23 mouse cellular contexts compared by ENCODE assay signal in the genomic region with DNA sequence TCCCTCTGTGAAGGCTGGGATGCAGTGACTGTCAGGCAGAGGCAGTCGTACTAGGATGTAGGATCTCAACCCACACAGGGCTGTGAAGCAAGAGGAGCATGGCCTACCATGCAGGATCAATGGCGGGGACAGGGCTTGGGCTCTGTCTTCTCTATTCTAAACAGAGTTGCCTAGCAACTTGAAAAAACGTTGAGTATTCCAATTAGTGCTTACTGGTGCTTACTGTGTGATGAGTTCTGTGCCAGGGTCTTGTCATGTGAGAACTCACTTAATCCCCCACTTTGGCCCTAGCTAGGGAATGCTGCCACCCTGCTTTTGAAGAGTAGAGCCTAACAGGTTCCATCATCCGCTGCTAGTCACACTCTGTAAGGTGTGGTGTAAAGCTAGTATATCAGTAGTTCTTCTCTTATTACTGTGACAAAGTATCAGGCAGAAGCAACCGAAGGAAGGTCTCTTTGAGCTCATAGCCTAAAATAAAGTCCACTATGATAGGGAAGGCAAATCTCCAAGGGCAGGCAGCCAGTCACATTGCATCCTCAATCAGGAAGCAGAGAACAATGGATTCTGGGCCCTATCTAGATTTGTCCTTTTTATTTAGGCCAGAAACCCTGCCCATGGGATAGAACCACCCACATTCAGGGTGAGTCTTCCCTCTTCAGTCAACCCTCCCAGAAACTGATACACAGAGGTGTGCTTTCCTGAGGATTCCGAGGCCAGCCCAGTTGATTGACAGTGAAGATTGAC. TPM values are rescaled to one million over a fixed set of nuclear protein-coding genes. Genes with fewer than 3 reads are reported as not detected.
DNase-seq lines count a peak whose midpoint lies in the region; ATAC-seq and TF ChIP-seq lines count a peak whose summit lies in the region.
"Had no signal": no experiment of that assay in that cellular context is flagged by ENCODE, and none has a peak within 500 bp of the region (broad histone marks: within the 10 kb centered on the region; RNA-seq: fewer than 3 reads in every experiment).

No protein-coding gene starts in this region.

- H3K27ac ChIP-seq in forebrain, embryonic 11.5 days (ENCODE audit: low read depth, low read length) = no peak overlapping the region
- no peak overlapping the region for H3K27ac ChIP-seq in forebrain, embryonic 10.5 days
- H3K27ac ChIP-seq in hindbrain, embryonic 16.5 days (ENCODE audit: low read depth, low read length) = no peak overlapping the region
- H3K27ac ChIP-seq in hindbrain, embryonic 10.5 days = no peak overlapping the region
- H3K27ac ChIP-seq in midbrain, embryonic 12.5 days (replicated peaks) = no peak overlapping the region
- H3K27ac ChIP-seq in midbrain, embryonic 10.5 days (replicated peaks) = no peak overlapping the region
- H3K27ac ChIP-seq in midbrain, embryonic 15.5 days = no peak overlapping the region
- no peak overlapping the region for H3K27ac ChIP-seq in intestine, postnatal 0 days (ENCODE audit: low read depth, low read length)
- H3K27ac ChIP-seq: embryonic facial prominence, embryonic 10.5 days; intestine, embryonic 15.5 days; macrophage; neural tube, embryonic 12.5 days; stomach, embryonic 15.5 days had no signal

- H3K36me3 ChIP-seq in forebrain, embryonic 11.5 days (ENCODE audit: control insufficient read depth, insufficient read depth, low read length) = no peaks in the 10 kb centered on the region
- H3K36me3 ChIP-seq in forebrain, embryonic 10.5 days (replicated peaks) = no peaks in the 10 kb centered on the region
- H3K36me3 ChIP-seq in hindbrain, embryonic 16.5 days (ENCODE audit: control insufficient read depth, insufficient read depth, low read length) = no peaks in the 10 kb centered on the region
- H3K36me3 ChIP-seq in hindbrain, embryonic 10.5 days = no peaks in the 10 kb centered on the region
- H3K36me3 ChIP-seq in midbrain, embryonic 12.5 days = no peaks in the 10 kb centered on the region
- H3K36me3 ChIP-seq in midbrain, embryonic 10.5 days = no peaks in the 10 kb centered on the region
- H3K36me3 ChIP-seq in midbrain, embryonic 15.5 days (replicated peaks) = no peaks in the 10 kb centered on the region
- H3K36me3 ChIP-seq in intestine, postnatal 0 days (ENCODE audit: control insufficient read depth, insufficient read depth) = no peaks in the 10 kb centered on the region
- H3K36me3 ChIP-seq: embryonic facial prominence, embryonic 10.5 days; intestine, embryonic 15.5 days; neural tube, embryonic 12.5 days; stomach, embryonic 15.5 days had no signal

- H3K27me3 ChIP-seq in forebrain, embryonic 11.5 days (ENCODE audit: control insufficient read depth, insufficient read depth, low read length) = no peaks in the 10 kb centered on the region
- H3K27me3 ChIP-seq in forebrain, embryonic 10.5 days (ENCODE audit: poor library complexity, severe bottlenecking) = no peaks in the 10 kb centered on the region
- no peaks in the 10 kb centered on the region for H3K27me3 ChIP-seq in hindbrain, embryonic 16.5 days (replicated peaks; ENCODE audit: control insufficient read depth, insufficient read depth, low read length)
- no peaks in the 10 kb centered on the region for H3K27me3 ChIP-seq in hindbrain, embryonic 10.5 days (ENCODE audit: insufficient read depth, poor library complexity, severe bottlenecking)
- H3K27me3 ChIP-seq in midbrain, embryonic 12.5 days = no peaks in the 10 kb centered on the region
- no peaks in the 10 kb centered on the region for H3K27me3 ChIP-seq in midbrain, embryonic 10.5 days (ENCODE audit: low read depth, poor library complexity, severe bottlenecking)
- H3K27me3 ChIP-seq in midbrain, embryonic 15.5 days (replicated peaks) = no peaks in the 10 kb centered on the region
- no peaks in the 10 kb centered on the region for H3K27me3 ChIP-seq in intestine, postnatal 0 days (replicated peaks; ENCODE audit: control insufficient read depth, insufficient read depth, low read length)
- H3K27me3 ChIP-seq: intestine, embryonic 15.5 days; neural tube, embryonic 12.5 days; stomach, embryonic 15.5 days had no signal

- H3K9ac ChIP-seq in forebrain, embryonic 11.5 days (ENCODE audit: low read length) = no peak overlapping the region
- no peak overlapping the region for H3K9ac ChIP-seq in hindbrain, embryonic 16.5 days (ENCODE audit: low read depth, low read length)
- no peak overlapping the region for H3K9ac ChIP-seq in midbrain, embryonic 12.5 days (replicated peaks)
- H3K9ac ChIP-seq in midbrain, embryonic 15.5 days = no peak overlapping the region
- no peak overlapping the region for H3K9ac ChIP-seq in intestine, postnatal 0 days (ENCODE audit: low read depth, low read length)
- H3K9ac ChIP-seq: intestine, embryonic 15.5 days; neural tube, embryonic 12.5 days; stomach, embryonic 15.5 days had no signal

- no peaks in the 10 kb centered on the region for H3K4me1 ChIP-seq in forebrain, embryonic 11.5 days (replicated peaks; ENCODE audit: control insufficient read depth, insufficient read depth, low read length)
- peaks cover 5% of the 10 kb centered on the region for H3K4me1 ChIP-seq in forebrain, embryonic 10.5 days
- no peaks in the 10 kb centered on the region for H3K4me1 ChIP-seq in hindbrain, embryonic 16.5 days (ENCODE audit: control insufficient read depth, insufficient read depth, low read depth, low read length)
- no peaks in the 10 kb centered on the region for H3K4me1 ChIP-seq in hindbrain, embryonic 10.5 days (replicated peaks)
- H3K4me1 ChIP-seq in midbrain, embryonic 12.5 days = no peaks in the 10 kb centered on the region
- H3K4me1 ChIP-seq in midbrain, embryonic 10.5 days = peaks cover 5% of the 10 kb centered on the region; the same call in 1 of the 2 replicates
- H3K4me1 ChIP-seq in midbrain, embryonic 15.5 days = 0 out of 2 replicates have a peak, but pooled peaks cover 3% of the 10 kb centered on the region
- no peaks in the 10 kb centered on the region for H3K4me1 ChIP-seq in intestine, postnatal 0 days (replicated peaks; ENCODE audit: control insufficient read depth, insufficient read depth, low read length)
- H3K4me1 ChIP-seq: embryonic facial prominence, embryonic 10.5 days; intestine, embryonic 15.5 days; neural tube, embryonic 12.5 days; stomach, embryonic 15.5 days had no signal

- H3K4me3 ChIP-seq in forebrain, embryonic 11.5 days (ENCODE audit: low read depth, low read length) = no peak overlapping the region
- H3K4me3 ChIP-seq in forebrain, embryonic 10.5 days = no peak overlapping the region
- no peak overlapping the region for H3K4me3 ChIP-seq in hindbrain, embryonic 16.5 days (ENCODE audit: low read length)
- no peak overlapping the region for H3K4me3 ChIP-seq in hindbrain, embryonic 10.5 days
- no peak overlapping the region for H3K4me3 ChIP-seq in midbrain, embryonic 12.5 days
- H3K4me3 ChIP-seq in midbrain, embryonic 10.5 days = no peak overlapping the region
- no peak overlapping the region for H3K4me3 ChIP-seq in midbrain, embryonic 15.5 days
- H3K4me3 ChIP-seq in intestine, postnatal 0 days (ENCODE audit: low read depth, low read length) = no peak overlapping the region
- H3K4me3 ChIP-seq: embryonic facial prominence, embryonic 10.5 days; intestine, embryonic 15.5 days; neural tube, embryonic 12.5 days; stomach, embryonic 15.5 days had no signal

- H3K9me3 ChIP-seq in forebrain, embryonic 11.5 days (ENCODE audit: control insufficient read depth, low read length) = no peaks in the 10 kb centered on the region
- H3K9me3 ChIP-seq in forebrain, embryonic 10.5 days = no peaks in the 10 kb centered on the region
- H3K9me3 ChIP-seq in hindbrain, embryonic 16.5 days (ENCODE audit: control insufficient read depth, low read length) = no peaks in the 10 kb centered on the region
- no peaks in the 10 kb centered on the region for H3K9me3 ChIP-seq in hindbrain, embryonic 10.5 days
- H3K9me3 ChIP-seq in midbrain, embryonic 12.5 days = no peaks in the 10 kb centered on the region
- no peaks in the 10 kb centered on the region for H3K9me3 ChIP-seq in midbrain, embryonic 10.5 days (replicated peaks)
- H3K9me3 ChIP-seq in midbrain, embryonic 15.5 days = no peaks in the 10 kb centered on the region
- no peaks in the 10 kb centered on the region for H3K9me3 ChIP-seq in intestine, postnatal 0 days (ENCODE audit: control insufficient read depth)
- H3K9me3 ChIP-seq: embryonic facial prominence, embryonic 10.5 days; intestine, embryonic 15.5 days; neural tube, embryonic 12.5 days; stomach, embryonic 15.5 days had no signal

- H3K4me2 ChIP-seq in forebrain, embryonic 11.5 days (ENCODE audit: low read depth, low read length, severe bottlenecking) = no peak overlapping the region
- no peak overlapping the region for H3K4me2 ChIP-seq in hindbrain, embryonic 16.5 days (ENCODE audit: low read length)
- no peak overlapping the region for H3K4me2 ChIP-seq in midbrain, embryonic 12.5 days (replicated peaks)
- H3K4me2 ChIP-seq in midbrain, embryonic 15.5 days = no peak overlapping the region
- no peak overlapping the region for H3K4me2 ChIP-seq in intestine, postnatal 0 days (replicated peaks; ENCODE audit: low read depth)
- H3K4me2 ChIP-seq: intestine, embryonic 15.5 days; neural tube, embryonic 12.5 days; stomach, embryonic 15.5 days had no signal

- no peak for TF ChIP-seq CTCF in intestine, postnatal 0 days (IDR thresholded peaks at IDR 0.05; ENCODE audit: low read depth)

- ATAC-seq in forebrain, embryonic 11.5 days (replicated peaks; ENCODE audit: low FRiP score) = 0 out of 2 replicates have a peak, but pooled peaks have one; percentile 39
- ATAC-seq in hindbrain, embryonic 16.5 days = peak; percentile 50; the same call in 1 of the 2 replicates
- 0 out of 2 replicates have a peak, but pooled peaks have one; percentile 16 for ATAC-seq in midbrain, embryonic 12.5 days (ENCODE audit: low FRiP score, low read depth)
- ATAC-seq in midbrain, embryonic 15.5 days (replicated peaks) = 0 out of 2 replicates have a peak, but pooled peaks have one; percentile 30
- ATAC-seq in intestine, postnatal 0 days = no peak
- ATAC-seq: intestine, embryonic 15.5 days had no signal

- WGBS in forebrain, embryonic 11.5 days = 66% methylated on average over 6 of the region's 6 CpGs
- WGBS in forebrain, embryonic 10.5 days = 68% methylated on average over 6 of the region's 6 CpGs
- 55% methylated on average over 6 of the region's 6 CpGs for WGBS in hindbrain, embryonic 16.5 days
- 69% methylated on average over 6 of the region's 6 CpGs for WGBS in hindbrain, embryonic 10.5 days
- 64% methylated on average over 6 of the region's 6 CpGs for WGBS in midbrain, embryonic 12.5 days
- 66% methylated on average over 6 of the region's 6 CpGs for WGBS in midbrain, embryonic 10.5 days
- WGBS in midbrain, embryonic 15.5 days = 54% methylated on average over 6 of the region's 6 CpGs
- 62% methylated on average over 6 of the region's 6 CpGs for WGBS in intestine, postnatal 0 days

- DNase-seq in forebrain, embryonic 11.5 days (ENCODE audit: low spot score) = no peak
- DNase-seq in forebrain, embryonic 10.5 days (ENCODE audit: extremely low spot score, low spot score) = no peak
- no peak for DNase-seq in hindbrain, embryonic 10.5 days (ENCODE audit: low spot score)
- no peak for DNase-seq in midbrain, embryonic 10.5 days (ENCODE audit: low spot score)
- DNase-seq: adrenal gland, adult 2 months; cerebellum, adult 11-12 months; cerebellum, postnatal 25 days; gastrocnemius, postnatal 25 days; layer of hippocampus, postnatal 36 days; lung, adult 2 months; right cerebral cortex, postnatal 14 days had no signal

RNA-seq across cellular contexts. Expression of gene Sertm1, which starts 27.6 kb away (rescaled TPM):
- polyA plus RNA-seq in forebrain, embryonic 11.5 days (2014; fragmentation: Nextera tagmentation; extraction: Ambion mirVana) = 0.64 and 0.73 TPM in 2 replicates
- 0.14 and 0.16 TPM in 2 replicates for polyA plus RNA-seq in forebrain, embryonic 10.5 days (2016; fragmentation: Nextera tagmentation; extraction: Ambion mirVana)
- 1.7 and 1.9 TPM in 2 replicates for polyA plus RNA-seq in hindbrain, embryonic 16.5 days (2015; fragmentation: Nextera tagmentation; extraction: Ambion mirVana)
- polyA plus RNA-seq in hindbrain, embryonic 10.5 days (2016; fragmentation: Nextera tagmentation; extraction: Ambion mirVana) = 0.12 and 0.17 TPM in 2 replicates
- polyA plus RNA-seq in midbrain, embryonic 12.5 days (2016; fragmentation: Nextera tagmentation; extraction: Ambion mirVana) = 0.15 and 0.33 TPM in 2 replicates
- polyA plus RNA-seq in midbrain, embryonic 10.5 days (2016; fragmentation: Nextera tagmentation; extraction: Ambion mirVana) = 0.16 and 0.38 TPM in 2 replicates
- 1.3 and 1.4 TPM in 2 replicates for polyA plus RNA-seq in midbrain, embryonic 15.5 days (2015; fragmentation: Nextera tagmentation; extraction: Ambion mirVana)
- polyA plus RNA-seq in intestine, postnatal 0 days (2015; fragmentation: Nextera tagmentation; extraction: Ambion mirVana) = 0.83 and 1.4 TPM in 2 replicates
- polyA plus RNA-seq: adrenal gland, adult 2 months; liver, adult 2 months; lung, adult 2 months; macrophage; spleen, adult 2 months; thymus, postnatal 0 days had no signal
